Mouse (Mus musculus) C2C12 (cell line): ENCODE results near the gene Gna13.

Experiments
- CEBPB ChIP-seq: IDR thresholded peaks from one replicate; pipeline ENCODE4 v1.6.1; 2011; ENCODE audit warnings: low read depth, mild to moderate bottlenecking, control low read depth, moderate library complexity
- CTCF ChIP-seq: IDR thresholded peaks from one replicate; pipeline ENCODE4 v1.5.1; 2011; ENCODE audit not compliant: control insufficient read depth, insufficient read depth, insufficient read length

- TF ChIP-seq CTCF, result no peak
- TF ChIP-seq CEBPB, result no peak
These were observed 3.2 kb downstream of the Gna13 start for GRCm38 (mm10) chr11:109365818-109366217.
